Mouse (Mus musculus) hindbrain, postnatal 0 days (tissue): ENCODE measurements around the gene Clock. TPM values are rescaled to one million over a fixed set of nuclear protein-coding genes. Genes with fewer than 3 reads are reported as not detected.
A peak's percentile ranks its signal among the peaks of the same experiment; 100 is the strongest.

Experiments
- ATAC-seq: fragments of 200-750 bp; cut with Nextera tagmentation; 2 replicates; pipeline ENCODE4 v1.8.0; 2017; ENCODE audit warnings: mild to moderate bottlenecking, moderate TSS enrichment, moderate library complexity
- DNase-seq: peaks from one replicate; pipeline ENCODE4 v3.0.0-alpha.2; 2015; ENCODE audit warnings: low spot score
- H3K27ac ChIP-seq: fragments of 300-500 bp; sonication (generic); 2 replicates; pipeline ENCODE4 v1.5.1; 2014; ENCODE audit warnings: mild to moderate bottlenecking
- H3K27me3 ChIP-seq: fragments of 300-500 bp; sonication (generic); 2 replicates; pipeline ENCODE4 v1.6.1; 2014; ENCODE audit warnings: low read length, mixed read lengths; ENCODE audit not compliant: insufficient read depth
- H3K36me3 ChIP-seq: fragments of 300-500 bp; sonication (generic); 2 replicates; pipeline ENCODE4 v1.6.1; 2014; ENCODE audit warnings: low read length, mixed read lengths; ENCODE audit not compliant: insufficient read depth
- H3K4me1 ChIP-seq: fragments of 300-500 bp; sonication (generic); 2 replicates; pipeline ENCODE4 v1.6.1; 2014; ENCODE audit warnings: antibody characterized with exemption, low read length, mixed read lengths; ENCODE audit not compliant: insufficient read depth
- H3K4me2 ChIP-seq: fragments of 300-500 bp; sonication (generic); 2 replicates; pipeline ENCODE4 v1.6.1; 2014; ENCODE audit warnings: low read depth, mild to moderate bottlenecking, low read length, moderate library complexity, mixed read lengths
- H3K4me3 ChIP-seq: fragments of 300-500 bp; sonication (generic); 2 replicates; pipeline ENCODE4 v1.5.1; 2014; ENCODE audit warnings: low read length
- H3K9ac ChIP-seq: fragments of 300-500 bp; sonication (generic); replicated peaks from 2 replicates; pipeline ENCODE4 v1.6.1; 2014; ENCODE audit warnings: mild to moderate bottlenecking, low read length, moderate library complexity, mixed read lengths
- H3K9me3 ChIP-seq: fragments of 300-500 bp; sonication (generic); 2 replicates; pipeline ENCODE4 v1.6.1; 2016; ENCODE audit warnings: low read length, mixed read lengths
- CTCF ChIP-seq: IDR thresholded peaks from 2 replicates; pipeline ENCODE4 v1.5.1; 2016; ENCODE audit warnings: antibody characterized with exemption, control low read depth, low read depth
- WGBS: fragments of 180-500 bp; shearing (Covaris S2); extraction: QIAGEN DNeasy Blood & Tissue Kit; methylation state at CpG from one replicate; pipeline ENCODE4 v1.1.7; 2014; 5-methylcytosine and 5-hydroxymethylcytosine counted together
- polyA plus RNA-seq: library from polyadenylated mRNA; unstranded; fragments of >200 nt; fragmentation: Nextera tagmentation; extraction: Ambion mirVana; gene quantifications from 2 replicates; pipeline ENCODE4 v1.2.1, GENCODE M21; 2015
- total RNA-seq: library from RNA; depleted of rRNA; stranded (reverse); fragments of >200 nt; gene quantifications from 2 replicates; pipeline ENCODE4 v1.2.3, GENCODE M21; 2014

Clock gene
- total and polyA plus RNA-seq, 2 experiments from 2014 or later, result 11.2 to 23.3 TPM

DNA sequence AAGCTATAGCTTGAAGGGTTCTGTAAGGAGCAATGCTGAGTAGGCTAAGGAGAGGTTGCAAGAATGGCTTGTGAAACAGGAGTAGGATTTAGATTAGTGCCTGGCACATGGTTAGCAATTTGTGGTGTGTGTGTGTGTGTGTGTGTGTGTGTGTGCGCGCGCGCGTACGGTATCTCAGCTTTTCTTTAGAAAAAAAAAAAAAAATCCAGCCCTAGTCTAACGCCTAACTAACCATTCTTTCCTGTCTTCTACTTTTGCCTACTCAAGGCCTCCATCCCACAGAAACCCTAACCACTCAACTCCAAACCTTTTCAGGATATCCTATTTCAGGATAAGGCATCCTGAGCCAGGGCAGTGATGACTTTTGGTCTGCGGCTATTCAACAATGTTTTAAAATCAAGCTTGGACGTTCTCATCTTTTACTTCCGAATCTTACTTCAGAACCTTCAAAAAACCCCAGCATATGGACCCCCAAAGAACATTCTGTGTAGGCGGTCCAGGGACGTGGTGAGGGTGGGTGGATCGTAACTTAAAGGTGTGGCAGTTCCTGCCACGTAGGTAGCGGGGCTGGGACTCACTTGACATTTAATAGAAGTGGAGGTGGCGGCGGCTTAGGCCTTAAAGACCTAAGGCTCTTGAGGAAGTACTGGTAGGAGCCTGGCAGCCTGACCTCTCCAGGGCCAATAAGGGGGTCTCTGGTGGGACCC, 121.4 kb downstream of the Clock start:
- no peak for DNase-seq
- WGBS, result 39% methylated on average over 17 of the region's 17 CpGs
- peak overlapping the region; percentile 79 for H3K4me2 ChIP-seq

DNA sequence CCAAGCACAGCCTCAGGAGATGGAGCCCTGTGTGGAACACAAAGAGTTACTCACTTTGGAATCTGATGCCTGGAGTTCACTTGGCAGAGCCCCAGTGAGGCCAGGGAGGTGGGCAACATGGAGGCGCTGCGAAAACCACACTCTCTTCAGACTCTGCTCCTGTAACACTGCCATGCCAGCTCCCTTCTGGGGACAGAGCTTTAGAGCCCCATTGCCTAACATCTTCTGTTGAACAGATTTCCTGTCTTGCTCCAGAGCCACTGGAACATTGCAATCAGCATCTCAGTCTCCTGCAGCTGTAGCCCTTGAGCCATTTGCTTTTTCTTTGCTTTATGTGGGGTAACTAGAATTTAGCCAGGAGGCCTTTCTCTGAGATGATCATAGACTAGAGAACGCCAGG, 122.3 kb downstream of the Clock start:
- H3K36me3 ChIP-seq, result no peaks in the 10 kb centered on the region
- ATAC-seq (no peak), DNase-seq (no peak)
- H3K9ac ChIP-seq, result no peak overlapping the region
- WGBS, result 51% methylated on average over 3 of the region's 3 CpGs
- H3K4me2 ChIP-seq, result no peak overlapping the region
- TF ChIP-seq CTCF, result no peak
- H3K27me3 ChIP-seq, result no peaks in the 10 kb centered on the region
- peaks cover 10% of the 10 kb centered on the region; the same call in 1 of the 2 replicates for H3K4me1 ChIP-seq
- H3K4me3 ChIP-seq, result no peak overlapping the region
- no peak overlapping the region for H3K27ac ChIP-seq
- no peaks in the 10 kb centered on the region for H3K9me3 ChIP-seq

More for the DNA sequence above, 121.4 kb downstream of the Clock start:
- H3K36me3 ChIP-seq, result no peaks in the 10 kb centered on the region
- H3K4me3 ChIP-seq, result peak overlapping the region; percentile 89
- peaks cover 10% of the 10 kb centered on the region; the same call in 1 of the 2 replicates for H3K4me1 ChIP-seq
- H3K9ac ChIP-seq, result peak overlapping the region; percentile 94
- no peak; the same call in 1 of the 2 replicates for ATAC-seq
- H3K9me3 ChIP-seq, result no peaks in the 10 kb centered on the region
- TF ChIP-seq CTCF, result no peak
- H3K27me3 ChIP-seq, result no peaks in the 10 kb centered on the region
- peak overlapping the region; percentile 97; the same call in 1 of the 2 replicates for H3K27ac ChIP-seq

- no peak overlapping the region for H3K4me3 ChIP-seq
- TF ChIP-seq CTCF, result no peak
- WGBS, result 83% methylated on average over 5 of the region's 5 CpGs
These were observed 124.8 kb downstream of the Clock start for GRCm38 (mm10) chr5:76179791-76180190.

GRCm38 (mm10) chr5:76179171-76179570, 125.4 kb downstream of the Clock start:
- no peak for TF ChIP-seq CTCF
- no peak overlapping the region for H3K4me2 ChIP-seq
- no peaks in the 10 kb centered on the region for H3K27me3 ChIP-seq
- H3K9ac ChIP-seq, result no peak overlapping the region
- no peak overlapping the region for H3K27ac ChIP-seq
- H3K4me1 ChIP-seq, result 0 out of 2 replicates have a peak, but pooled peaks cover 5% of the 10 kb centered on the region
- 98% methylated on average over 5 of the region's 5 CpGs for WGBS
- no peaks in the 10 kb centered on the region for H3K9me3 ChIP-seq
- no peak overlapping the region for H3K4me3 ChIP-seq
- DNase-seq (no peak), ATAC-seq (no peak)
- H3K36me3 ChIP-seq, result no peaks in the 10 kb centered on the region

More at GRCm38 (mm10) chr5:76179791-76180190, 124.8 kb downstream of the Clock start:
- H3K9ac ChIP-seq, result no peak overlapping the region
- no peak for DNase-seq
- 0 out of 2 replicates have a peak, but pooled peaks cover 5% of the 10 kb centered on the region for H3K4me1 ChIP-seq
- no peak for ATAC-seq
- H3K9me3 ChIP-seq, result no peaks in the 10 kb centered on the region
- no peak overlapping the region for H3K27ac ChIP-seq
- H3K4me2 ChIP-seq, result no peak overlapping the region
- no peaks in the 10 kb centered on the region for H3K27me3 ChIP-seq
- no peaks in the 10 kb centered on the region for H3K36me3 ChIP-seq

GRCm38 (mm10) chr5:76177664-76178063, 126.9 kb downstream of the Clock start:
- DNase-seq, result no peak
- 85% methylated on average over 7 of the region's 7 CpGs for WGBS
- Histone ChIP-seq H3K9me3 (no peaks in the 10 kb centered on the region), H3K27me3 (no peaks in the 10 kb centered on the region), H3K4me2 (no peak overlapping the region), H3K9ac (no peak overlapping the region), H3K4me3 (no peak overlapping the region), H3K4me1 (no peaks in the 10 kb centered on the region), H3K36me3 (no peaks in the 10 kb centered on the region), H3K27ac (no peak overlapping the region)
- no peak for ATAC-seq
- TF ChIP-seq CTCF, result no peak

- H3K9ac ChIP-seq, result no peak overlapping the region
- no peak for TF ChIP-seq CTCF
- H3K4me2 ChIP-seq, result no peak overlapping the region
- H3K36me3 ChIP-seq, result no peaks in the 10 kb centered on the region
- no peaks in the 10 kb centered on the region for H3K9me3 ChIP-seq
- no peaks in the 10 kb centered on the region for H3K27me3 ChIP-seq
- no peaks in the 10 kb centered on the region for H3K4me1 ChIP-seq
- 68% methylated on average over 11 of the region's 11 CpGs for WGBS
- H3K4me3 ChIP-seq, result no peak overlapping the region
- no peak for ATAC-seq
- no peak for DNase-seq
- H3K27ac ChIP-seq, result no peak overlapping the region
These were observed 127.8 kb downstream of the Clock start for GRCm38 (mm10) chr5:76176841-76177240.

DNA sequence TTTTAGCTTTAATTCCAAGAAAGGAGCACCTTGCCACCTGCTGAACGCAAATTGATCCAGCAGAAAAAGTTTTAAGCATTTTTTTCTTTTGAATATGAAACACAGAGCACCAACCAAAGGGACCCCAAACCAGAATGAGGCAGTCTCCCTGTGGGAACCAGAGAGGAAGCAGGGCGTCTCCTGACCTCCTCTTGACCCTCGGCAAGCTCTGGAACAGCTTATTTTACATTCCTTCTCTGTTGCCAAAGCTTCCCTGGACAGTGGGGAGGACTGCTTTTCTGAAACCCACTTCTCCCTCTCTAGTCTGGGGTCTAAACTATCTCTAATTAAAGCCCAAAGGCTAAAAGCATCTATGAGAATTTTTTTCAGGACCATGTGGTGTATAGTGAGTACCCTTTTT, 128.2 kb downstream of the Clock start:
- Histone ChIP-seq H3K27ac (no peak overlapping the region), H3K36me3 (no peaks in the 10 kb centered on the region), H3K4me1 (no peaks in the 10 kb centered on the region), H3K9me3 (no peaks in the 10 kb centered on the region), H3K9ac (no peak overlapping the region), H3K27me3 (no peaks in the 10 kb centered on the region), H3K4me2 (no peak overlapping the region), H3K4me3 (no peak overlapping the region)
- no peak for TF ChIP-seq CTCF
- DNase-seq (no peak), ATAC-seq (no peak)
- 44% methylated on average over 3 of the region's 3 CpGs for WGBS
